Mouse (Mus musculus) ES-E14 (cell line): Measurements from ENCODE around the gene 3110009E18Rik. TPM values are rescaled to one million over a fixed set of nuclear protein-coding genes. Genes with fewer than 3 reads are reported as not detected.

ENCODE experiments used
- DNase-seq: peaks from one replicate; pipeline ENCODE4 v3.0.0-alpha.2; 2013; ENCODE audit warnings: low read depth, low spot score
- H3K27ac ChIP-seq: 2 replicates; pipeline ENCODE4 v1.5.1; 2012; ENCODE audit warnings: low read depth, mild to moderate bottlenecking, low read length, moderate library complexity, mixed read lengths; ENCODE audit not compliant: poor library complexity, insufficient read depth, severe bottlenecking
- H3K36me3 ChIP-seq: 2 replicates; pipeline ENCODE4 v1.6.1; 2012; ENCODE audit warnings: mild to moderate bottlenecking, low read length, moderate library complexity, mixed read lengths; ENCODE audit not compliant: control insufficient read depth, poor library complexity, insufficient read depth, severe bottlenecking
- H3K4me1 ChIP-seq, 2 experiments: fragments of 150-350 bp in 1 of 2; sonication (generic) in 1 of 2; 2 replicates each; pipeline ENCODE4 v1.6.1; 2012; ENCODE audit warnings: low read length in 2 of 2, mild to moderate bottlenecking in 1 of 2, mixed read lengths in 1 of 2; ENCODE audit not compliant: control insufficient read depth in 2 of 2, insufficient read depth in 2 of 2, poor library complexity in 1 of 2
- H3K4me3 ChIP-seq, 2 experiments: fragments of 150-350 bp in 1 of 2; sonication (generic) in 1 of 2; 2 replicates each; pipeline ENCODE4 v1.5.1; 2012; ENCODE audit warnings: low read length in 2 of 2, low read depth in 1 of 2, mild to moderate bottlenecking in 1 of 2, mixed read lengths in 1 of 2; ENCODE audit not compliant: insufficient read depth in 1 of 2, poor library complexity in 1 of 2, severe bottlenecking in 1 of 2
- H3K9ac ChIP-seq: 2 replicates; pipeline ENCODE4 v1.6.1; 2012; ENCODE audit warnings: low read depth, mild to moderate bottlenecking, low read length, mixed read lengths; ENCODE audit not compliant: poor library complexity, insufficient read depth, severe bottlenecking
- H3K9me3 ChIP-seq: fragments of 150-350 bp; sonication (generic); 2 replicates; pipeline ENCODE4 v1.6.1; 2012; ENCODE audit warnings: low read depth, mild to moderate bottlenecking, low read length; ENCODE audit not compliant: control insufficient read depth, insufficient read depth
- CHD2 ChIP-seq: IDR thresholded peaks from 2 replicates; pipeline ENCODE4 v1.6.1; 2014; ENCODE audit warnings: mild to moderate bottlenecking, low read depth, low read length, inconsistent platforms
- HCFC1 ChIP-seq: IDR thresholded peaks from 2 replicates; pipeline ENCODE4 v1.6.1; 2012; ENCODE audit warnings: low read length, inconsistent platforms, borderline replicate concordance; ENCODE audit not compliant: insufficient read depth
- MAFK ChIP-seq: IDR thresholded peaks from 2 replicates; pipeline ENCODE4 v1.6.1; 2014; ENCODE audit warnings: mild to moderate bottlenecking, low read depth, low read length, inconsistent platforms; ENCODE audit not compliant: insufficient read depth
- ZC3H11A ChIP-seq: IDR thresholded peaks from 2 replicates; pipeline ENCODE4 v1.6.1; 2012; ENCODE audit warnings: low read depth, mild to moderate bottlenecking, inconsistent platforms, low read length, borderline replicate concordance
- ZNF384 ChIP-seq: IDR thresholded peaks from 2 replicates; pipeline ENCODE4 v1.6.1; 2012; ENCODE audit warnings: low read depth, low read length, inconsistent platforms
- in situ Hi-C, 2 experiments: fragments of 600-800 bp; cut with MboI; formaldehyde crosslinking; loops; one replicate each; pipeline ENCODE4 v1.15.1; 2025; ENCODE audit warnings: low sequenced_read_pairs in 2 of 2, inconsistent platforms in 1 of 2; ENCODE audit not compliant: unreplicated experiment in 2 of 2
- total RNA-seq: library from RNA; depleted of rRNA; stranded (reverse); fragments of 300-350 nt; gene quantifications from 2 replicates; pipeline ENCODE4 v1.2.3, GENCODE M21; 2012; rRNA removed

Gene 3110009E18Rik
- total RNA-seq, result 5.3 and 8.3 TPM in 2 replicates

DNA sequence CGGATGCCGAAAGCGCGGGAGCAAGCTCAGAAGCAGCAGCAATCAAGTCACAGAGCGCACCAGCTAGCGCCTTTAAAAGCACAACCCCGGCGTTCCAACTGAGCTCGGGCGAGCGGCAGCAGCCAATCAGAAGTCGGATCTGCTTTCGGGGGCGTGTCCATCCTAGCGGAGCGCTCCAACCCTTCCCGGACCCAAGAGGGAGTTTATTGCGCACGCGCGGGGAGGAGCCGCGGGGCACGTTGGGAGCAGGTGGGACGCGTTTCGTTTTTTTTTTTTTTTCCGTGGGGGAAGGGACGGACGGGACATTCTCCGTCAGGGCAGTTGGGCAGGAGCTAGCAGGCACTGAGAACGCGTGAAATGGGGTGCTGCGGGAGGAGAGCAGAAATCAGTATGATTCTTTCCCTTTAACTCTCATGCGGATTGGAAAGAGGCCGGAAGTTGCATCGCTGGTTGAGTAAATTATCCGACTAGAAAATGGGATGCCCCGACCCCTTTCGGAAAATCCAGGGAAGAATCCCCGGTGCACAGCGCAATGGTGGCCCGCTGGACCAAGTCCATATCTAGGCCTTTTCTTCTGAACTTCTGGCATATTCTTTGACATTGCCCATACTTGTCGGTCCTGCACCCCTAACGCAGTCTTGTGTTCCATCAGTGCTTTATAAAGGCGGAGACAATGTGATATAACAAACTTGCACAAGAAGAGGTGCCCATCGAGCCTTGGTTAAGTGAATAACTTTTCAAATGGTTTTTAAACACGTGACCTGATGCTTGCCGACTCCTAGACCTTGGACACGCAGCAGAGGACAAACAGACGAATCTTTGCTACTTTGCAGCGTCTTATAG is at the start of gene 3110009E18Rik, which contains the start of gene Dbi:
3110009E18Rik (plus strand) TSS at position 219 of the 843 bp plus-strand sequence.
Dbi (minus strand) TSS at position 110 of the 843 bp plus-strand sequence.
- in situ Hi-C loops, result no loop called here
- TF ChIP-seq ZNF384 (peak; percentile 97), HCFC1 (no peak)
- Histone ChIP-seq H3K9ac (peak within 1 kb of the TSS; percentile 87), H3K27ac (peak within 1 kb of the TSS; percentile 51), H3K36me3 (peaks cover 1% of the 10 kb centered on the region; the same call in 1 of the 2 replicates), H3K9me3 (no peaks in the 10 kb centered on the region), H3K4me1 (peaks cover 5 to 7% of the 10 kb centered on the region in 2 experiments; a peak in 2 of 4 replicates), H3K4me3 (peak within 1 kb of the TSS; percentile 81 to 82)
- peak; percentile 98 for DNase-seq

DNA sequence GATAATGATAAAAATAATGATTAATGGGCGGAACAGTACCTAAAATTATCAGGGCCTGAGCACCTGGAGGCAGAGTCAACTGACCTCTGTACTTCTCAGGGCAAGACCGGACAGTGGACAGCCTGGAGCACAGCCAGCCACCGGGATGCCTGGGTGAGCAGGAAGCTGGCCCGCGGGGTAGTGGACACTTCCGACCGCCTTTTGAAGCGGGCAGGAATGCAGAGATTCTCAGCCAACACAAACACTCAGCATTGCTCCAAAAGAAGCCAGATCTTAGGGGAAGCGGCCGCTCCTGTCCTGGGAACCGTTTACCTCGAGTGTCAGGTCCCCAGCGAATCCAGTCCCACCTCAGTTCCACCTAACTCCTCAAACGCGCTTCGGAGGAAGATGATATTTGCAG is 48.1 kb upstream of the 3110009E18Rik start:
- Histone ChIP-seq H3K27ac (no peak overlapping the region), H3K4me1 (peaks cover 10 to 21% of the 10 kb centered on the region in 2 experiments), H3K9me3 (no peaks in the 10 kb centered on the region), H3K9ac (peak overlapping the region; percentile 66; the same call in 1 of the 2 replicates), H3K36me3 (peaks cover 3% of the 10 kb centered on the region; the same call in 1 of the 2 replicates), H3K4me3 (peak overlapping the region; percentile 69 to 70)
- in situ Hi-C loops, result no loop called here
- no peak for DNase-seq
- TF ChIP-seq HCFC1, result no peak
- TF ChIP-seq CHD2, result no peak
- no peak for TF ChIP-seq ZC3H11A
- no peak for TF ChIP-seq ZNF384
- no peak for TF ChIP-seq MAFK

DNA sequence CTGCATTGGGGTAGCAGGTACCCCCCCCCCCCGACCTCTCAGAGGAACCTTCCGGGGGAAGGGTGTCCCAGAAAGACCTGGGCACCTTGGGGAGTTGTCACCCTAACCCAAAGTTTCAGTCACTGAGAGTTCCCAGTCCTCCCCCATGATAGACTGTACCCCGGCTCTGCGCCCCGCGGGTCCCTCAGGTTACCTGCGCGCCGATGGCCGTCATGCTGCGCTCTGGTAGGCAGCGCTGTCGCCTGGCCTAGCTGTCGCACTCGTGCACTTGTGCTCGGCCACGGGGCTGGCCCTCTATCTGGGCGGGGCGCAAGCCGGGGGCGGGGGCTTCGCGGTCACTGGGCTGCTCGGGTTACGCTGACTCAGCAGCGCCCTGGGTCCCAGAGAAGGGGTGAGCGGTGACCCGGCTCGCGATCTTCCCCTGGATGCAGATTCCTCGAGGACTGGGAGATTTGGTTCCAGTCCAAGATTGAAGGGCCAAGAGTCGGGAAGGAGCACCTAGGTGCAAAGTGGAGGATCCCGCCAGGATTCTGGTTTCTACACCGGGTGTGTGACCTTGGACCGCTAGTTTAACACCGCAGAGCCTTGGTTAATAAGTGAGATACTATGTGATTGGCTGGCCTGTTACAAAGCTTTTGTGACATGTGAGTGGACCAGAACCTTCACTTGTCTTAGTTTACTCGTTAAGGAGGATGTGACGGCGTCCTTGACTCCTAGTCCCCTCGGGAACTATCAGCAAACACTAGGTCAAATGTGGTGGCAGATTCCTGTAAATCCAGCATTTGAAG is 47.3 kb upstream of the 3110009E18Rik start, which contains the start of gene Tmem37:
Tmem37 (minus strand) TSS at position 556 of the 788 bp plus-strand sequence.
- DNase-seq, result peak; percentile 58
- no peak within 1 kb of the TSS; the same call in 1 of the 2 replicates for H3K27ac ChIP-seq
- H3K4me3 ChIP-seq, result peak within 1 kb of the TSS; percentile 69 to 70
- H3K9me3 ChIP-seq, result no peaks in the 10 kb centered on the region
- in situ Hi-C loops, result no loop called here
- peaks cover 13 to 24% of the 10 kb centered on the region in 2 experiments for H3K4me1 ChIP-seq
- H3K36me3 ChIP-seq, result no peaks in the 10 kb centered on the region
- TF ChIP-seq MAFK (peak; percentile 99), ZNF384 (no peak)
- peak within 1 kb of the TSS; percentile 69; the same call in 1 of the 2 replicates for H3K9ac ChIP-seq

DNA sequence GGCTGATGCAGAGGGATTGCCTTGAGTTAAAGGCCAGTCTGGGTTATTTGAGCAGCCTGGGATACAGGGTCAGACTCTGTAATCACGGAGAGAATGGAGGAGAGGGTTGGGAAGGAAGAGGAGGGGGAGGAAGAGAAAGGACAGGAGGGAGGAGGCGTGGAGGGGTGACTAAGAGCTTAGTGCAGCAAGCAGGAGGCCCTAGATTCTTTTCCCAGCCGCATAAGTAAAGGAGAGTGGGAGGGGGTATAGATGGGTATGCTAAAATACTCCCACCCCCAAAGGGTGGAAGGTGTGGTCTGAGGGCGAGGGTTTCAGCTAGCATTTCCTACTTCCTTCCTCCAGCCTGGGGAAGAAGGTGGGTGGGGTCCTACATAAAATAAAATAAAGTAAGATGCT is 46.7 kb upstream of the 3110009E18Rik start:
- TF ChIP-seq ZNF384 (no peak), MAFK (no peak), ZC3H11A (no peak)
- Histone ChIP-seq H3K36me3 (no peaks in the 10 kb centered on the region), H3K4me1 (peaks cover 14 to 26% of the 10 kb centered on the region in 2 experiments), H3K4me3 (peak overlapping the region; percentile 69 to 70), H3K9me3 (no peaks in the 10 kb centered on the region), H3K9ac (peak overlapping the region; percentile 69; the same call in 1 of the 2 replicates), H3K27ac (no peak overlapping the region; the same call in 1 of the 2 replicates)
- DNase-seq, result no peak
- in situ Hi-C loops, result no loop called here
